25 mouse cellular contexts compared by ENCODE assay signal in genomic region chr16:76360441-76360840, GRCm38 (mm10).
"Had no signal": no experiment of that assay in that cellular context is flagged by ENCODE, and none has a peak within 500 bp of the region (broad histone marks: within the 10 kb centered on the region; RNA-seq: fewer than 3 reads in every experiment).

No protein-coding gene starts in this region.

- H3K9me3 ChIP-seq: heart, embryonic 13.5 days; heart, embryonic 15.5 days; hindbrain, embryonic 10.5 days; hindbrain, embryonic 12.5 days; intestine, embryonic 15.5 days; limb, embryonic 10.5 days; limb, embryonic 12.5 days; liver, embryonic 13.5 days; liver, embryonic 15.5 days had no signal

- H3K27ac ChIP-seq: gastrocnemius, adult 2 months; heart, embryonic 13.5 days; heart, embryonic 15.5 days; hindbrain, embryonic 10.5 days; hindbrain, embryonic 12.5 days; hindbrain, embryonic 14.5 days; intestine, embryonic 15.5 days; layer of hippocampus, adult 2 months; left cerebral cortex, adult 2 months; limb, embryonic 10.5 days; limb, embryonic 12.5 days; liver, embryonic 13.5 days; liver, embryonic 15.5 days had no signal

- DNase-seq: gastrocnemius, adult 2 months; gastrocnemius, postnatal 10 days; gastrocnemius, postnatal 25 days; heart, adult 18-20 months; heart, postnatal 4 days; kidney, adult 18-20 months; kidney, adult 8-10 months; kidney, postnatal 10 days; kidney, postnatal 4 days; liver; liver, embryonic 13.5 days had no signal

- H3K36me3 ChIP-seq: heart, embryonic 15.5 days; hindbrain, embryonic 12.5 days; intestine, embryonic 15.5 days; limb, embryonic 12.5 days had no signal

- H3K4me3 ChIP-seq: gastrocnemius, adult 2 months; heart, embryonic 13.5 days; heart, embryonic 15.5 days; hindbrain, embryonic 10.5 days; hindbrain, embryonic 12.5 days; intestine, embryonic 15.5 days; layer of hippocampus, adult 2 months; left cerebral cortex, adult 2 months; limb, embryonic 10.5 days; limb, embryonic 12.5 days; liver, embryonic 13.5 days; liver, embryonic 15.5 days had no signal

- H3K27me3 ChIP-seq: heart, embryonic 13.5 days; heart, embryonic 15.5 days; hindbrain, embryonic 12.5 days; intestine, embryonic 15.5 days; limb, embryonic 12.5 days; liver, embryonic 13.5 days; liver, embryonic 15.5 days had no signal

- H3K9ac ChIP-seq: heart, embryonic 13.5 days; heart, embryonic 15.5 days; hindbrain, embryonic 12.5 days; hindbrain, embryonic 14.5 days; intestine, embryonic 15.5 days; limb, embryonic 12.5 days; liver, embryonic 13.5 days; liver, embryonic 15.5 days had no signal

- H3K4me2 ChIP-seq: heart, embryonic 11.5 days; heart, embryonic 13.5 days; heart, embryonic 15.5 days; hindbrain, embryonic 12.5 days; hindbrain, embryonic 14.5 days; intestine, embryonic 15.5 days; limb, embryonic 12.5 days; liver, embryonic 13.5 days; liver, embryonic 15.5 days had no signal

- ATAC-seq: hindbrain, embryonic 16.5 days; inflammation-experienced regulatory T-cells, adult 6 months; intestine, embryonic 15.5 days had no signal
